Mouse (Mus musculus) neural tube, embryonic 12.5 days (tissue): ENCODE results near the gene Cel. TPM values are rescaled to one million over a fixed set of nuclear protein-coding genes. Genes with fewer than 3 reads are reported as not detected.

Source experiments
- ATAC-seq: fragments of 200-750 bp; cut with Nextera tagmentation; 2 replicates; pipeline ENCODE4 v1.8.0; 2017; ENCODE audit warnings: low read depth, mild to moderate bottlenecking, moderate TSS enrichment, moderate library complexity; ENCODE audit not compliant: low FRiP score
- H3K27ac ChIP-seq: fragments of 300-500 bp; sonication (generic); 2 replicates; pipeline ENCODE4 v1.5.1; 2016
- H3K27me3 ChIP-seq: fragments of 300-500 bp; sonication (generic); replicated peaks from 2 replicates; pipeline ENCODE4 v1.6.1; 2016; ENCODE audit warnings: mild to moderate bottlenecking
- H3K36me3 ChIP-seq: fragments of 300-500 bp; sonication (generic); 2 replicates; pipeline ENCODE4 v1.6.1; 2016; ENCODE audit warnings: mild to moderate bottlenecking
- H3K4me1 ChIP-seq: fragments of 300-500 bp; sonication (generic); 2 replicates; pipeline ENCODE4 v1.6.1; 2016
- H3K4me2 ChIP-seq: fragments of 300-500 bp; sonication (generic); replicated peaks from 2 replicates; pipeline ENCODE4 v1.6.1; 2016; ENCODE audit warnings: mild to moderate bottlenecking
- H3K4me3 ChIP-seq: fragments of 300-500 bp; sonication (generic); 2 replicates; pipeline ENCODE4 v1.5.1; 2016
- H3K9ac ChIP-seq: fragments of 300-500 bp; sonication (generic); 2 replicates; pipeline ENCODE4 v1.6.1; 2016; ENCODE audit warnings: mild to moderate bottlenecking
- H3K9me3 ChIP-seq: fragments of 300-500 bp; sonication (generic); 2 replicates; pipeline ENCODE4 v1.6.1; 2016; ENCODE audit warnings: mild to moderate bottlenecking
- WGBS: fragments of 180-500 bp; shearing (Covaris S2); methylation state at CpG from one replicate; pipeline ENCODE4 v1.1.7; 2016; 5-methylcytosine and 5-hydroxymethylcytosine counted together
- polyA plus RNA-seq: library from polyadenylated mRNA; unstranded; fragments of >200 nt; fragmentation: Nextera tagmentation; extraction: Ambion mirVana; gene quantifications from 2 replicates; pipeline ENCODE4 v1.2.1, GENCODE M21; 2016

Cel gene
- polyA plus RNA-seq, 1 experiment from 2014 or later: not detected

- Histone ChIP-seq H3K27ac (no peak overlapping the region), H3K27me3 (no peaks in the 10 kb centered on the region), H3K36me3 (peaks cover 69% of the 10 kb centered on the region), H3K4me1 (peaks cover 19% of the 10 kb centered on the region), H3K9me3 (no peaks in the 10 kb centered on the region), H3K4me2 (no peak overlapping the region), H3K9ac (no peak overlapping the region), H3K4me3 (no peak overlapping the region)
- no peak for ATAC-seq
- WGBS: 90% methylated on average over 8 of the region's 8 CpGs
Measured at GRCm38 (mm10) chr2:28543894-28544293, 19.3 kb downstream of the Cel start.

GRCm38 (mm10) chr2:28540587-28541227 lies 22.5 kb downstream of the Cel start:
- no peak overlapping the region for H3K4me3 ChIP-seq
- no peak for ATAC-seq
- H3K36me3 ChIP-seq: peaks cover 42% of the 10 kb centered on the region
- H3K27ac ChIP-seq: no peak overlapping the region
- no peak overlapping the region for H3K9ac ChIP-seq
- no peak overlapping the region for H3K4me2 ChIP-seq
- WGBS: 79% methylated on average over 8 of the region's 8 CpGs
- H3K9me3 ChIP-seq: no peaks in the 10 kb centered on the region
- peaks cover 50% of the 10 kb centered on the region for H3K4me1 ChIP-seq
- no peaks in the 10 kb centered on the region for H3K27me3 ChIP-seq

- Histone ChIP-seq H3K4me3 (no peak overlapping the region), H3K36me3 (peaks cover 35% of the 10 kb centered on the region), H3K4me1 (peaks cover 58% of the 10 kb centered on the region), H3K27me3 (no peaks in the 10 kb centered on the region), H3K9ac (no peak overlapping the region), H3K27ac (no peak overlapping the region), H3K9me3 (no peaks in the 10 kb centered on the region), H3K4me2 (no peak overlapping the region)
- 73% methylated on average over 2 of the region's 2 CpGs for WGBS
- no peak for ATAC-seq
Measured at GRCm38 (mm10) chr2:28539949-28540348, 23.3 kb downstream of the Cel start.

- Histone ChIP-seq H3K4me3 (no peak overlapping the region), H3K9me3 (no peaks in the 10 kb centered on the region), H3K4me2 (peak overlapping the region; percentile 12; the same call in 1 of the 2 replicates), H3K9ac (no peak overlapping the region), H3K27ac (peak overlapping the region; percentile 5; the same call in 1 of the 2 replicates), H3K27me3 (no peaks in the 10 kb centered on the region), H3K4me1 (peaks cover 65% of the 10 kb centered on the region), H3K36me3 (peaks cover 27% of the 10 kb centered on the region)
- peak; percentile 61 for ATAC-seq
- 51% methylated on average over 7 of the region's 7 CpGs for WGBS
Measured at GRCm38 (mm10) chr2:28539206-28539605, 24.0 kb downstream of the Cel start.

GRCm38 (mm10) chr2:28538817-28539128 lies 24.4 kb downstream of the Cel start:
- Histone ChIP-seq H3K4me2 (no peak overlapping the region; the same call in 1 of the 2 replicates), H3K9ac (no peak overlapping the region), H3K4me3 (no peak overlapping the region), H3K4me1 (peaks cover 70% of the 10 kb centered on the region), H3K9me3 (no peaks in the 10 kb centered on the region), H3K36me3 (peaks cover 23% of the 10 kb centered on the region), H3K27me3 (no peaks in the 10 kb centered on the region), H3K27ac (peak overlapping the region; percentile 5; the same call in 1 of the 2 replicates)
- no peak for ATAC-seq
- 75% methylated on average over 1 of the region's 1 CpGs for WGBS

- Histone ChIP-seq H3K9me3 (no peaks in the 10 kb centered on the region), H3K4me1 (peaks cover 75% of the 10 kb centered on the region), H3K4me2 (no peak overlapping the region), H3K27ac (no peak overlapping the region), H3K27me3 (no peaks in the 10 kb centered on the region), H3K36me3 (peaks cover 17% of the 10 kb centered on the region), H3K9ac (no peak overlapping the region), H3K4me3 (no peak overlapping the region)
- 78% methylated on average over 8 of the region's 8 CpGs for WGBS
- ATAC-seq: no peak
Measured at GRCm38 (mm10) chr2:28537995-28538816, 25.0 kb downstream of the Cel start.

- WGBS: 52% methylated on average over 4 of the region's 4 CpGs
- no peak overlapping the region for H3K4me2 ChIP-seq
- peaks cover 82% of the 10 kb centered on the region for H3K4me1 ChIP-seq
- no peaks in the 10 kb centered on the region for H3K9me3 ChIP-seq
- H3K4me3 ChIP-seq: no peak overlapping the region
- no peak overlapping the region for H3K9ac ChIP-seq
- no peak for ATAC-seq
- peaks cover 11% of the 10 kb centered on the region for H3K36me3 ChIP-seq
- H3K27ac ChIP-seq: no peak overlapping the region
- H3K27me3 ChIP-seq: no peaks in the 10 kb centered on the region
Measured at GRCm38 (mm10) chr2:28537634-28537920, 25.6 kb downstream of the Cel start.

GRCm38 (mm10) chr2:28536766-28537633 lies 26.2 kb downstream of the Cel start:
- Histone ChIP-seq H3K27me3 (no peaks in the 10 kb centered on the region), H3K9ac (no peak overlapping the region), H3K36me3 (peaks cover 5% of the 10 kb centered on the region), H3K9me3 (no peaks in the 10 kb centered on the region), H3K4me1 (peaks cover 87% of the 10 kb centered on the region), H3K4me2 (no peak overlapping the region), H3K4me3 (no peak overlapping the region), H3K27ac (no peak overlapping the region)
- 81% methylated on average over 11 of the region's 11 CpGs for WGBS
- ATAC-seq: no peak

GRCm38 (mm10) chr2:28536166-28536565 lies 27.0 kb downstream of the Cel start:
- ATAC-seq: no peak

GRCm38 (mm10) chr2:28535650-28536049 lies 27.6 kb downstream of the Cel start:
- H3K9ac ChIP-seq: peak overlapping the region; percentile 48; the same call in 1 of the 2 replicates
- no peaks in the 10 kb centered on the region for H3K9me3 ChIP-seq
- H3K4me1 ChIP-seq: peaks cover 97% of the 10 kb centered on the region
- no peaks in the 10 kb centered on the region for H3K36me3 ChIP-seq
- no peak overlapping the region for H3K4me3 ChIP-seq
- H3K27ac ChIP-seq: peak overlapping the region; percentile 7; the same call in 1 of the 2 replicates
- no peak for ATAC-seq
- 37% methylated on average over 7 of the region's 7 CpGs for WGBS
- H3K27me3 ChIP-seq: no peaks in the 10 kb centered on the region
- H3K4me2 ChIP-seq: peak overlapping the region; percentile 80

More at GRCm38 (mm10) chr2:28536166-28536565, 27.0 kb downstream of the Cel start:
- Histone ChIP-seq H3K27me3 (no peaks in the 10 kb centered on the region), H3K4me1 (peaks cover 95% of the 10 kb centered on the region), H3K9me3 (no peaks in the 10 kb centered on the region), H3K36me3 (peaks cover under 1% of the 10 kb centered on the region; the same call in 1 of the 2 replicates), H3K9ac (peak overlapping the region; percentile 48; the same call in 1 of the 2 replicates), H3K4me2 (peak overlapping the region; percentile 80), H3K4me3 (no peak overlapping the region), H3K27ac (peak overlapping the region; percentile 7; the same call in 1 of the 2 replicates)
- WGBS: 78% methylated on average over 4 of the region's 4 CpGs

- H3K27ac ChIP-seq: 0 out of 2 replicates have a peak overlapping the region, but pooled peaks have one; percentile 67
- H3K9me3 ChIP-seq: no peaks in the 10 kb centered on the region
- H3K4me1 ChIP-seq: peaks cover 98% of the 10 kb centered on the region
- no peaks in the 10 kb centered on the region for H3K27me3 ChIP-seq
- 32% methylated on average over 4 of the region's 4 CpGs for WGBS
- no peaks in the 10 kb centered on the region for H3K36me3 ChIP-seq
- ATAC-seq: no peak
- H3K4me3 ChIP-seq: no peak overlapping the region
- H3K9ac ChIP-seq: peak overlapping the region; percentile 48; the same call in 1 of the 2 replicates
- H3K4me2 ChIP-seq: peak overlapping the region; percentile 80
Measured at GRCm38 (mm10) chr2:28535263-28535540, 28.0 kb downstream of the Cel start.
